Mouse (Mus musculus) liver, postnatal 0 days (tissue): ENCODE measurements around the gene Serpinb6a.
"Not testable (repeated sequence)": the region's sequence is repeated elsewhere in the genome, so short reads cannot be mapped to it uniquely, and the experiment has no call there.

Experiments used
- CTCF ChIP-seq: sonication (generic); IDR thresholded peaks from 2 replicates; pipeline ENCODE4 v1.5.1; 2016; ENCODE audit warnings: antibody characterized with exemption, low read depth
- EP300 ChIP-seq: IDR thresholded peaks from 2 replicates; pipeline ENCODE4 v1.6.1; 2016; ENCODE audit warnings: antibody characterized with exemption, low read depth, mild to moderate bottlenecking

DNA sequence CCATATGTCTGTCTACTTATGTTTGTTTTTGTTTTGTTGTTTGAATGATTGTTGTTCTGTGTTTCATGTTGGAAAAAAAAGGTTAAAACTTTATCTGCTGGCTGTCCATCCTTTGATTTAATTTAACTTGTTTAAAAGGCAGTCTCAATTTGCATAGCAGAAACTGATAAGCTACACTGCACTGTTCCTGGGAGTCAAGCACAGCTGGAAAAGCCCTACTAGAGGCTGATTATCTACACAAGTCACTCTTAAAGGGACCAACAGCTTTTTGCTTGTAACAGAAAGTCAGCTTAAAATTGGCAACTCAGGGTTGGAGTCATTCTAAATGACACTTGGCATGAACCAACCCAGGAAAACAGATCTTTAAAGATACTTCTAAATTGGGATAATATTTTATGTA, 65.0 kb downstream of the Serpinb6a start:
- TF ChIP-seq CTCF, EP300: not testable (repeated sequence)
